Mouse (Mus musculus): ENCODE measurements around the gene Dhx8. TPM values are rescaled to one million over a fixed set of nuclear protein-coding genes. Genes with fewer than 3 reads are reported as not detected.
A peak's percentile ranks its signal among the peaks of the same experiment; 100 is the strongest.

The Dhx8 gene
- polyA plus RNA-seq, 1 experiment from 2014 or later, result 37.1 TPM

GRCm38 (mm10) chr11:101785143-101785851 lies 52.6 kb downstream of the Dhx8 start, which contains the start of gene Etv4:
Gene Etv4, minus strand, starts transcription at chr11:101785371.
- under 1% methylated on average over 35 of the region's 35 CpGs for WGBS
- Histone ChIP-seq H3K9me3 (no peaks in the 10 kb centered on the region), H3K4me1 (replicated peaks) (peaks cover 37% of the 10 kb centered on the region), H3K27me3 (ENCODE audit: insufficient read depth, poor library complexity, severe bottlenecking) (peaks cover 93% of the 10 kb centered on the region), H3K27ac (peak within 1 kb of the TSS; percentile 87), H3K36me3 (no peaks in the 10 kb centered on the region), H3K4me3 (peak within 1 kb of the TSS; percentile 69)
- DNase-seq (ENCODE audit: low spot score), result peak; percentile 96

GRCm38 (mm10) chr11:101785852-101786205 lies 53.1 kb downstream of the Dhx8 start:
- WGBS, result 5% methylated on average over 7 of the region's 7 CpGs
- Histone ChIP-seq H3K4me3 (peak overlapping the region; percentile 69), H3K9me3 (no peaks in the 10 kb centered on the region), H3K36me3 (no peaks in the 10 kb centered on the region), H3K27me3 (ENCODE audit: insufficient read depth, poor library complexity, severe bottlenecking) (peaks cover 88% of the 10 kb centered on the region), H3K4me1 (replicated peaks) (peaks cover 37% of the 10 kb centered on the region), H3K27ac (peak overlapping the region; percentile 87; the same call in 1 of the 2 replicates)
- DNase-seq (ENCODE audit: low spot score), result no peak

GRCm38 (mm10) chr11:101786651-101787050 lies 53.9 kb downstream of the Dhx8 start:
- peaks cover 80% of the 10 kb centered on the region for H3K27me3 ChIP-seq (ENCODE audit: insufficient read depth, poor library complexity, severe bottlenecking)
- H3K9me3 ChIP-seq, result no peaks in the 10 kb centered on the region
- H3K27ac ChIP-seq, result no peak overlapping the region
- no peak overlapping the region for H3K4me3 ChIP-seq
- H3K4me1 ChIP-seq (replicated peaks), result peaks cover 44% of the 10 kb centered on the region
- no peaks in the 10 kb centered on the region for H3K36me3 ChIP-seq
- 62% methylated on average over 7 of the region's 7 CpGs for WGBS
- no peak for DNase-seq (ENCODE audit: low spot score)

GRCm38 (mm10) chr11:101787432-101787831 lies 54.7 kb downstream of the Dhx8 start:
- H3K9me3 ChIP-seq, result no peaks in the 10 kb centered on the region
- no peak overlapping the region for H3K27ac ChIP-seq
- peaks cover 41% of the 10 kb centered on the region for H3K4me1 ChIP-seq (replicated peaks)
- WGBS, result 71% methylated on average over 1 of the region's 1 CpGs
- no peak for DNase-seq (ENCODE audit: low spot score)
- H3K4me3 ChIP-seq, result no peak overlapping the region
- H3K36me3 ChIP-seq, result no peaks in the 10 kb centered on the region
- H3K27me3 ChIP-seq (ENCODE audit: insufficient read depth, poor library complexity, severe bottlenecking), result peaks cover 72% of the 10 kb centered on the region

GRCm38 (mm10) chr11:101790811-101791526 lies 58.2 kb downstream of the Dhx8 start:
- peaks cover 36% of the 10 kb centered on the region for H3K27me3 ChIP-seq (ENCODE audit: insufficient read depth, poor library complexity, severe bottlenecking)
- H3K27ac ChIP-seq, result no peak overlapping the region
- no peak overlapping the region for H3K4me3 ChIP-seq

GRCm38 (mm10) chr11:101797355-101797754 lies 64.6 kb downstream of the Dhx8 start:
- no peak for DNase-seq (ENCODE audit: low spot score)
- no peak overlapping the region for H3K4me3 ChIP-seq
- 83% methylated on average over 2 of the region's 2 CpGs for WGBS
- peaks cover 10% of the 10 kb centered on the region; the same call in 1 of the 2 replicates for H3K4me1 ChIP-seq (replicated peaks)
- H3K27me3 ChIP-seq (ENCODE audit: insufficient read depth, poor library complexity, severe bottlenecking), result peaks cover 10% of the 10 kb centered on the region
- no peaks in the 10 kb centered on the region for H3K36me3 ChIP-seq
- H3K9me3 ChIP-seq, result no peaks in the 10 kb centered on the region
- no peak overlapping the region for H3K27ac ChIP-seq

More at GRCm38 (mm10) chr11:101790811-101791526, 58.2 kb downstream of the Dhx8 start:
- WGBS, result 51% methylated on average over 19 of the region's 19 CpGs
- Histone ChIP-seq H3K9me3 (no peaks in the 10 kb centered on the region), H3K36me3 (no peaks in the 10 kb centered on the region), H3K4me1 (replicated peaks) (peaks cover 16% of the 10 kb centered on the region)
- no peak for DNase-seq (ENCODE audit: low spot score)

- Histone ChIP-seq H3K4me1 (replicated peaks) (peaks cover 10% of the 10 kb centered on the region; the same call in 1 of the 2 replicates), H3K36me3 (no peaks in the 10 kb centered on the region), H3K27ac (no peak overlapping the region), H3K27me3 (ENCODE audit: insufficient read depth, poor library complexity, severe bottlenecking) (peaks cover 11% of the 10 kb centered on the region), H3K9me3 (no peaks in the 10 kb centered on the region), H3K4me3 (no peak overlapping the region)
- no peak for DNase-seq (ENCODE audit: low spot score)
- WGBS, result 39% methylated on average over 8 of the region's 8 CpGs
Observed at GRCm38 (mm10) chr11:101798083-101798482, 65.4 kb downstream of the Dhx8 start.

- 5% methylated on average over 5 of the region's 5 CpGs for WGBS
- Histone ChIP-seq H3K4me3 (no peak overlapping the region), H3K27me3 (ENCODE audit: insufficient read depth, poor library complexity, severe bottlenecking) (peaks cover 21% of the 10 kb centered on the region), H3K4me1 (replicated peaks) (peaks cover 10% of the 10 kb centered on the region; the same call in 1 of the 2 replicates), H3K27ac (no peak overlapping the region), H3K9me3 (no peaks in the 10 kb centered on the region), H3K36me3 (no peaks in the 10 kb centered on the region)
- no peak for DNase-seq (ENCODE audit: low spot score)
Observed at GRCm38 (mm10) chr11:101801386-101801785, 68.7 kb downstream of the Dhx8 start.

- DNase-seq (ENCODE audit: low spot score), result no peak
- H3K4me3 ChIP-seq, result no peak overlapping the region
- whole genome bisulfite sequencing, result 86% methylated on average over 8 of the region's 8 CpGs
- no peak overlapping the region for H3K27ac ChIP-seq
- no peaks in the 10 kb centered on the region for H3K36me3 ChIP-seq
- H3K27me3 ChIP-seq (ENCODE audit: insufficient read depth, poor library complexity, severe bottlenecking), result peaks cover 56% of the 10 kb centered on the region
- H3K4me1 ChIP-seq (replicated peaks), result peaks cover 19% of the 10 kb centered on the region
- H3K9me3 ChIP-seq, result no peaks in the 10 kb centered on the region
Observed at GRCm38 (mm10) chr11:101805113-101805704, 72.5 kb downstream of the Dhx8 start.

GRCm38 (mm10) chr11:101806741-101807140 lies 74.0 kb downstream of the Dhx8 start:
- no peak overlapping the region for H3K27ac ChIP-seq
- no peak for DNase-seq (ENCODE audit: low spot score)
- H3K4me3 ChIP-seq, result no peak overlapping the region
- H3K36me3 ChIP-seq, result no peaks in the 10 kb centered on the region
- H3K4me1 ChIP-seq (replicated peaks), result peaks cover 13% of the 10 kb centered on the region
- 71% methylated on average over 12 of the region's 12 CpGs for WGBS
- no peaks in the 10 kb centered on the region for H3K9me3 ChIP-seq
- peaks cover 56% of the 10 kb centered on the region for H3K27me3 ChIP-seq (ENCODE audit: insufficient read depth, poor library complexity, severe bottlenecking)

GRCm38 (mm10) chr11:101807266-101807665 lies 74.5 kb downstream of the Dhx8 start:
- H3K36me3 ChIP-seq, result no peaks in the 10 kb centered on the region
- H3K27ac ChIP-seq, result no peak overlapping the region
- WGBS, result 88% methylated on average over 10 of the region's 10 CpGs
- no peak overlapping the region for H3K4me3 ChIP-seq
- no peaks in the 10 kb centered on the region for H3K9me3 ChIP-seq
- peaks cover 50% of the 10 kb centered on the region for H3K27me3 ChIP-seq (ENCODE audit: insufficient read depth, poor library complexity, severe bottlenecking)
- no peak for DNase-seq (ENCODE audit: low spot score)
- peaks cover 9% of the 10 kb centered on the region for H3K4me1 ChIP-seq (replicated peaks)

- Histone ChIP-seq H3K4me1 (replicated peaks) (peaks cover 18% of the 10 kb centered on the region), H3K4me3 (no peak overlapping the region), H3K27ac (no peak overlapping the region), H3K9me3 (no peaks in the 10 kb centered on the region), H3K27me3 (ENCODE audit: insufficient read depth, poor library complexity, severe bottlenecking) (peaks cover 60% of the 10 kb centered on the region), H3K36me3 (no peaks in the 10 kb centered on the region)
- no peak for DNase-seq (ENCODE audit: low spot score)
- 44% methylated on average over 15 of the region's 15 CpGs for WGBS
Observed at GRCm38 (mm10) chr11:101809060-101809828, 76.5 kb downstream of the Dhx8 start.

All from hindbrain, embryonic 10.5 days (tissue).